Mouse (Mus musculus) embryo, embryonic 10 days (tissue): ENCODE measurements at regions not wholly inside any gene's neighbourhood (a gene's known extent, or its start where the extent isn't known, plus 50 kb on each side); places are given as distances from the start of the nearest gene placed in this dataset.

Source experiments
- DNase-seq: peaks from one replicate; pipeline ENCODE4 v3.0.0-alpha.2; 2015; ENCODE audit warnings: low spot score

- DNase-seq, result no peak
These were observed 285.7 kb upstream of the Mctp2 start for GRCm38 (mm10) chr7:72592110-72592509.

DNA sequence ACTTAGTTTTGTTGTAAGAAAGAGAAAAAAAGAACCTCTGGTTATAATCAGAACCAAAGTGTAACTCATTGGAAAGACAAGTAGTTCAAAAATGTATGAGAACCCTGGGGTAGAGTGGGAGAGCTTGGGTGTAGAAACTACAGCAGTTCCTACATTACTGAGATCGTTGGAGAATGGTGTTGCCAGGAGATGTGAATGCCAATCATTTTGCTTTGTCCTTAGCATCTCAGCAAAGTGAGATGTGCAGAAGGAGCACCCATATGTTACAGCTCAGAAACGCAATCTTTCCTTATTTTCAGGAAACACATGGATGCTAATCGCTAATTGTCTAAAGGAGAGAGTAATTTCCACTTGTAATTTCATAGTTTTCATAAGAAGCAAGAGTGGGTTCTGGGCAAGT is 286.2 kb upstream of the Mctp2 start:
- DNase-seq, result no peak

- DNase-seq, result no peak
These were observed 286.9 kb upstream of the Mctp2 start for GRCm38 (mm10) chr7:72593259-72593658.

DNA sequence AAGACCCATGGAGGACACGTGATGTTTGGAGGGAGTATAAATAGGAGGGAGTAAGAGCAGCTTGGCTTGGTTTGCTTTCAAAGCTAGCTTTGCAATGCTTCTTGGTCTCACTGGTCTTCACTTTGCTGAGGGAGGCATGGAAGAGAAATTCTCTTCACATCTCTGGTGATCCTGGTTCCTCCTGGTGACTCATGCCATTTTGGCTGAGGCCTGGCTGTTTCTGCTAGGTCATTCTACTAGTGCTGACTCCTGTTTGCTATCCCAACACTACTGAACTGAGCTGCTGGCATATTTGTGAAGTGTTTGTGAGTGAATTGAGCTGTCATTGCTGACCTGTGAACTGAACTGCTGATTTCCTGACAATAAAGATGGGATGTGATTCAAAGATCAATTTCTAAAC is 288.3 kb upstream of the Mctp2 start:
- DNase-seq, result no peak

GRCm38 (mm10) chr7:72596985-72597384 is 290.6 kb upstream of the Mctp2 start:
- DNase-seq, result no peak

DNA sequence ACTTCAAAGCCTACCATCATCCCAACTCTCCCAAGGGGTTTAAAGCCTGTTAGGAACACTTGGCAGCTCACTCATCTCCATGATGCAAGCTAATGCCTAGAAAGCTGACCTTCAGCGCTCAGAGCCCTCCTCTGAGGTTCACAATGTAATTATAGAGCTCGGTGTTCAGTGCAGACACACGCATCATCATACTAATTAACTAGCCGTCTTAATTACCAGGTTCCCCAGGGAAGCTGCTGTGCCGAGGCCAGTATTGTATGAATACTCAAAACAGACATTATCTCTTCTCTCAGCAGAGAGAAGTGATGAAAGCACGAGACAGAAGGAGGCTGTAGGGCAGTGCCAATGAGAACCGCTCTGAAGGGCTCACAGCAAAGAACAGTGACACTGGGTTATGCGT is 295.5 kb upstream of the Mctp2 start:
- DNase-seq, result no peak

DNA sequence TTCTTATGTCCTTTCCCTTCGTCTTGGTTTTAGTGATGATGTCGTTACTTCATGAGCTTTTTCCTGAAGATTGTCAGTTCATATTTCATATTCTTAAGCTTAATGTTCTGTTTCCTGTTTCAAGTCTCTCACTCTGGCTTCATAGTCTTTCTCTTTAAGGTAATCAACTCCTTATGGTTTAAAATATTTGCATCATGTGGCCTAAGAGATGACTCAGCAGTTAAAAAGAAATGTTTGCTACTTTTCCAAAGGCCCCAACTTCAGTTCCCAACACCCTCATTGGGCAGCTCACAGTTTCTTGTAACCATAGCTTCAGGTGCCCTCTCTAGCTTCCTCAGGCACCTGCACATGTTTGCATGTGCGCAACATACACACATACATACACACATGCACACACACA is 303.4 kb upstream of the Mctp2 start:
- DNase-seq, result no peak

GRCm38 (mm10) chr7:72615232-72615631 is 308.8 kb upstream of the Mctp2 start:
- DNase-seq, result no peak

DNA sequence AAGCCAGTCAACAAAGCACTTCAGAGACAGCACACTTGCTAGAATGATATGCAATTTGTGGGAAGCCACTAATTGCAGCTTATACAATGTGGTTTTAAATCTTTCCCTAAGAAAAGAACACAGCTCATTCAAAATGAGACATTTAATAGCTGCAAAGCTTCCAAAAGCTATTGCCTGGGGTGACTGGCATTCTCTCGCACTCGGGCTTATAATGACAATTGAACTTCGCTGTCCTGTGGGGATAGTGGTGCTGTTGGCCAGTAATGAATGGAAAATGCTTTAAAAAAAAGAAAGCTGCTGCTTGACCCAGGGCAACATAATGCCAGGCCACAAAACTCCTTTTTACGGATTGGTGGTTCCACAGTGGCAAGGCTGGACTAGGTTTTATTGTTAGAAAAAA is 321.0 kb upstream of the Mctp2 start:
- no peak for DNase-seq

DNA sequence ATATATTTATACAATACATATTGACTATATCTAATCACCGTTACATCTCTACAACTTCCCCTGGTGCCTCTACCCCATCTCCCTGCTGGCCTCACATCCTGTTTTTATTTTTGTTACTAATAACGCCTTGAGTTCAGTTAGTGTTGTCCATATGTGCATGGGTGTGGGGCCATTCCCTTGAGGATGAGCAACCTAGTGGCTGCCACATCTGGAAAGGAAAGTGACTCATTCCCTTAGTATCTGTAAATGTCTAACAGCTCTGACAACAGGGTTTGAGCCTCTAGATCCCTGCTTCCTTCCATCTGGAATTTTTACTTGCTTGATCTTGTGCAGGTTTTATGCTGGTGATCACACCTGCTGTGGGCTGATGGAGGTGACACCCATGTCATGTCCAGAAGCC is 333.2 kb upstream of the Mctp2 start:
- no peak for DNase-seq

DNA sequence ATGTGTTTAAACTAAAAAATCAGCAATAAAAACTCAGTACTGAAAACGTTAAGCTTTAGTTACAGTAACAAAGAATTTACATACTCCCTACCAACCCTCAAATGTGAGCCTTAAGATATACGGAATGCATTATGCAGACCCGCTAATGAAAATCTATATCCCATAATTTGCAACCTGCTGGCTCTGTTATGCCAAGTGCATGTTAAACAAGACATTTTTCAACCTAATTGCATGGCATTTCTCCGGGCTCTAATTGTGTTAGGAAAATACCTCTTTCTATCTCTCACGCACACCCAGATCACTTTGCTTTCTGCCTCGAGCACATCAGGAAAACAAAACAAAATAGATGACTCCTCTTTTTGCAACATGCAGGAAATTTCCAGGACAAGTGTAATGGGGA is 368.6 kb upstream of the Mctp2 start:
- no peak for DNase-seq

DNA sequence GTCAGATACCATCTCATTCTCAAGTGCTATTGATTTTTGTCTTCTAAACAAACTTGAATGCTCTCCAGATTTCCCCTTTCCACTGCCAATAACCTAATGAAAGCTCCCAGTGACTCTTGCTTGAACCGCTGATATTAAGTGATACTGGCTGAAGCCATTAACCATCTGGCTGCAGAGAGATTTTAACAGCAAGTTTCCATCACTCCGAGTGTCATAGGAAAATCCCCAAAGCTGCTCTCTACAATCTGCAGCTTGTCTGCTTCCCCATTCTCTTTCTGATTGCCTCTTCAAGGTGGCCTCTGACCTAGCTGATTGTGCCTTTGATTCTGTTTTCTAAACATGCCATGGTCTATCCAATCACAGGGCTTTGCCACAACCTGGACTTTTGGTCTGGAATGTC is 379.4 kb upstream of the Mctp2 start:
- DNase-seq, result peak; percentile 26

GRCm38 (mm10) chr7:72687356-72687755 is 380.9 kb upstream of the Mctp2 start:
- DNase-seq, result no peak

DNA sequence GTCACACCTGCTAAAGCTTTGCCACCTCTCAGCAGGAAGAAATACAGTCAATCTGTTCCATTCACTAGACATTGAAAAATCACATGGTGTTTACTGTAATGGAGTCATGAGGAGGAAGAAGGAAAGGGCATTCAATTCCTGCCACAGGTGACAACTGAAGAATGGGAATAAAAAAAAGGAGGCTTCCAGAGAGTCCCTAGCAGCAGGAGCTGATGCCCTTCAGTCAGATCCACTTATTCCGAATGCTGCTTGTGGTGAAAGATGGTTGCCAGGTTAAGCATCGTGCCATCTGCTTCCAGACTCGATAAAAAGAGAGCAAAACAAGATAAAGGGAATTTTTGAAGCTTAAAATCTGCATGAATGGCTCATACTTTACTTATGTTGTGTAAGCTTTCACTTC is 385.0 kb upstream of the Mctp2 start:
- DNase-seq, result no peak

DNA sequence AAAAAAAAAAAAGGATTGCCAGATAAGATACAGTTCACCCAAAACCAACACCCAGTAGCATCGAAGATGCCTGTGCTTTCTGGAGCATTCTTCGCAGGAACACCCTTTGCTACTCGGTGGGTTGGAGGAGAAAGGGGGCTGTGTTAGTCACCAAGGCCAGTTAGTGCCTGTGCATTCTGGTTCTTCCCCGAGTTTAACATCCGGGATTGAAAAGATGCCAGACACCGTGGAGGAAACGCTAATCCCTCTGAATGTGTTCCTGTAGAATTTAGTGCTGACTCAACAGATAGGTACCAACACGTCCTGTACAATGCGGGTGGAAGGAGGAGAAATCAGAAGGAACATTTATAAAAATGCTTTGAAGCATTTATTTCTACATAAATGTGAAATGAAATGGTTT is 385.5 kb upstream of the Mctp2 start:
- DNase-seq, result no peak

DNA sequence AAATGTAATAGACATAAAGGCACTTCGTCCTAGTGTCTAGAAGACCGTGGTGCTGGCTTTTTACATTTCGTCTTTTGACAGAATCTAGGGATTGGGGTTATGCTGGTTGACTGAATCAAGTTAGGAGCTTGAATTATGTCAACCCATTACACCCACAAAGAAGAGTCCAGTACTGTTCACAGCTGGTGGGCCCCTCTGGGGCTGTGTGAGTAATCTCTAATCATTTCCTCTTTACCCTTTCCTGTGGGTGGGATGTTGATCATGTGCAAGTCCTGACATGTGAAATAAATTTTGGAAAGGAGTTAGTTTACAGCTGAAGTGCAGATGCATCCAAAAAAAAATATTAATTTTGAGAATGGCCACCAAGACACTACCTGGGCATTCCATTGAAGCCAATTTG is 390.3 kb upstream of the Mctp2 start:
- no peak for DNase-seq

GRCm38 (mm10) chr7:72703652-72704341 is 397.4 kb upstream of the Mctp2 start:
- peak; percentile 21 for DNase-seq

GRCm38 (mm10) chr7:72711193-72712131 is 405.1 kb upstream of the Mctp2 start:
- DNase-seq, result peak; percentile 55

- no peak for DNase-seq
These were observed 409.0 kb upstream of the Mctp2 start for GRCm38 (mm10) chr7:72715401-72715800.

- DNase-seq, result no peak
These were observed 409.6 kb upstream of the Mctp2 start for GRCm38 (mm10) chr7:72716051-72716450.

DNA sequence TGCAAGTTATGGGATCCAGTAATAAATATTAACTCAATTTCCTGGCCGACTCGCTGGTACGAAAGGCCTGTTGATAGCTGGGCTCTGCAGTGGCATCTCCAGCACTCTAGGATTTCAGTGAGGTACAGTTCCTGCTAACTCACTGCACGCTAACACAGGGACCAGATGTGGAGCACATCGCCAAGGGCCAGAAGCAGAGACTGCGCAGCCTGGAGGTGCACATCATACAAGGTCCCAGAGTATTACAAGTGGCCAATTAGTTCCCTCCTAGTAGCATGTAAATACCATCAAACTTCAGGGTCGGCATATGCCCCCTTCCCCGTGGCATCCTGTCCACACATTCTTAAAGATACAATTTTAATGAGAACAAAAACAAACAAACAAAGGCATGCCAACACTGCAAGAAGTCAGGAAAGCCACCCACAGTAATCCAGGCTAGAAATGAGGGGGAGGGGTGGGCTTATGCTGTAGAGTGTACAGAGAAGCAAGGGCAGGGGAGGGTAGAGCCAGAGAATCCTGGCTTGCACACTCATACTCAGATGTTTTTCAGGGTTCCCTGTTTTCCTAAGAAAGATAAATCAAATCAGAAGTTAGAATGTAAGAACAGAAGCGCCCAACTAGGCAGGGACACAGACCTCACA is 419.9 kb upstream of the Mctp2 start:
- peak; percentile 43 for DNase-seq

- DNase-seq, result no peak
These were observed 431.4 kb upstream of the Mctp2 start for GRCm38 (mm10) chr7:72737792-72738191.
